Mouse (Mus musculus) heart, postnatal 0 days (tissue): ENCODE measurements around the gene Synpo2l.

ENCODE experiments used
- CTCF ChIP-seq: IDR thresholded peaks from 2 replicates; pipeline ENCODE4 v1.5.1; 2016; ENCODE audit warnings: antibody characterized with exemption, control low read depth, low read depth
- EP300 ChIP-seq: IDR thresholded peaks from 2 replicates; pipeline ENCODE4 v1.6.1; 2016; ENCODE audit warnings: antibody characterized with exemption, low read depth

- TF ChIP-seq EP300 = no peak
- no peak for TF ChIP-seq CTCF
These were observed 40.1 kb upstream of the Synpo2l start for GRCm38 (mm10) chr14:20708239-20708638.
